Mouse (Mus musculus): ENCODE data around the gene Sbno2.

Sbno2 gene

GRCm38 (mm10) chr10:80141786-80142529, 36.6 kb upstream of the Sbno2 start:
- DNase-seq (ENCODE audit: low spot score): peak; percentile 91

- peak; percentile 90 for DNase-seq (ENCODE audit: low spot score)
These were observed 35.9 kb upstream of the Sbno2 start for GRCm38 (mm10) chr10:80141243-80141642.

- DNase-seq (ENCODE audit: low spot score): no peak
These were observed 35.3 kb upstream of the Sbno2 start, which contains the start of gene Cbarp for GRCm38 (mm10) chr10:80140666-80141035. TSS of gene Cbarp (minus strand) at chr10:80140835.

GRCm38 (mm10) chr10:80139975-80140665, 34.7 kb upstream of the Sbno2 start:
- DNase-seq (ENCODE audit: low spot score): no peak

GRCm38 (mm10) chr10:80139439-80139775, 34.0 kb upstream of the Sbno2 start:
- no peak for DNase-seq (ENCODE audit: low spot score)

- peak; percentile 47 for DNase-seq (ENCODE audit: low spot score)
These were observed 33.4 kb upstream of the Sbno2 start, which contains the start of gene Atp5d for GRCm38 (mm10) chr10:80138553-80139438. TSS of gene Atp5d (plus strand) at chr10:80138632.

GRCm38 (mm10) chr10:80137626-80138552, 32.5 kb upstream of the Sbno2 start:
- no peak for DNase-seq (ENCODE audit: low spot score)

- no peak for DNase-seq (ENCODE audit: low spot score)
These were observed 31.7 kb upstream of the Sbno2 start for GRCm38 (mm10) chr10:80136952-80137625.

GRCm38 (mm10) chr10:80136179-80136951, 31.0 kb upstream of the Sbno2 start:
- DNase-seq (ENCODE audit: low spot score): no peak

GRCm38 (mm10) chr10:80135641-80136040, 30.3 kb upstream of the Sbno2 start:
- DNase-seq (ENCODE audit: low spot score): no peak

- no peak for DNase-seq (ENCODE audit: low spot score)
These were observed 29.8 kb upstream of the Sbno2 start for GRCm38 (mm10) chr10:80135161-80135560.

- DNase-seq (ENCODE audit: low spot score): no peak
These were observed 29.1 kb upstream of the Sbno2 start for GRCm38 (mm10) chr10:80134421-80134820.

GRCm38 (mm10) chr10:80133226-80133849, 28.0 kb upstream of the Sbno2 start:
- no peak for DNase-seq (ENCODE audit: low spot score)

- no peak for DNase-seq (ENCODE audit: low spot score)
These were observed 26.6 kb upstream of the Sbno2 start for GRCm38 (mm10) chr10:80131952-80132350.

- DNase-seq (ENCODE audit: low spot score): no peak
These were observed 26.1 kb upstream of the Sbno2 start for GRCm38 (mm10) chr10:80131316-80131951.

GRCm38 (mm10) chr10:80130403-80131031, 25.1 kb upstream of the Sbno2 start:
- DNase-seq (ENCODE audit: low spot score): no peak

- no peak for DNase-seq (ENCODE audit: low spot score)
These were observed 24.5 kb upstream of the Sbno2 start for GRCm38 (mm10) chr10:80129846-80130245.

- no peak for DNase-seq (ENCODE audit: low spot score)
These were observed 22.5 kb upstream of the Sbno2 start for GRCm38 (mm10) chr10:80127920-80128319.
